Mouse (Mus musculus) MEL (cell line): ENCODE measurements at regions not wholly inside any gene's neighbourhood (a gene's known extent, or its start where the extent isn't known, plus 50 kb on each side); places are given as distances from the start of the nearest gene placed in this dataset.

Experiments used
- DNase-seq: peaks from one replicate; pipeline ENCODE4 v3.0.0; 2011; ENCODE audit warnings: low read depth, low spot score
- H3K27ac ChIP-seq: 2 replicates; pipeline ENCODE4 v1.5.1; 2012; ENCODE audit warnings: low read depth, mild to moderate bottlenecking, control low read depth, low read length, moderate library complexity; ENCODE audit not compliant: control insufficient read depth
- H3K27me3 ChIP-seq, 2 experiments: fragments of 150-350 bp in 1 of 2; sonication (generic) in 1 of 2; 2 replicates each; pipeline ENCODE4 v1.6.1; 2012; ENCODE audit warnings: low read length in 2 of 2, mild to moderate bottlenecking in 2 of 2, improper control_type of control experiment in 1 of 2, moderate library complexity in 1 of 2; ENCODE audit not compliant: insufficient read depth in 2 of 2, control insufficient read depth in 1 of 2
- H3K36me3 ChIP-seq, 2 experiments: 2 replicates each; pipeline ENCODE4 v1.6.1; 2012 to 2014; ENCODE audit warnings: low read length in 2 of 2, improper control_type of control experiment in 1 of 2, inconsistent platforms in 1 of 2, mild to moderate bottlenecking in 1 of 2; ENCODE audit not compliant: insufficient read depth in 2 of 2, control insufficient read depth in 1 of 2
- H3K4me1 ChIP-seq, 2 experiments: fragments of 150-350 bp in 1 of 2; sonication (generic) in 1 of 2; 2 replicates each; pipeline ENCODE4 v1.6.1; 2012; ENCODE audit warnings: low read length in 2 of 2, improper control_type of control experiment in 1 of 2, mild to moderate bottlenecking in 1 of 2; ENCODE audit not compliant: insufficient read depth in 2 of 2, control insufficient read depth in 1 of 2
- H3K4me3 ChIP-seq, 2 experiments: fragments of 150-350 bp in 1 of 2; sonication (generic) in 1 of 2; 2 replicates each; pipeline ENCODE4 v1.5.1; 2012; ENCODE audit warnings: low read depth in 2 of 2, low read length in 2 of 2, mild to moderate bottlenecking in 2 of 2, moderate library complexity in 2 of 2, control low read depth in 1 of 2, improper control_type of control experiment in 1 of 2; ENCODE audit not compliant: control insufficient read depth in 1 of 2, insufficient read depth in 1 of 2
- H3K79me2 ChIP-seq: 2 replicates; pipeline ENCODE4 v1.6.1; 2012; ENCODE audit warnings: mild to moderate bottlenecking, low read length, moderate library complexity; ENCODE audit not compliant: control insufficient read depth, poor library complexity, insufficient read depth
- H3K9ac ChIP-seq: 2 replicates; pipeline ENCODE4 v1.6.1; 2012; ENCODE audit warnings: low read depth, mild to moderate bottlenecking, control low read depth, low read length, moderate library complexity; ENCODE audit not compliant: control insufficient read depth, poor library complexity, severe bottlenecking
- H3K9me3 ChIP-seq: fragments of 150-350 bp; sonication (generic); replicated peaks from 2 replicates; pipeline ENCODE4 v1.6.1; 2012; ENCODE audit warnings: mild to moderate bottlenecking, low read length, improper control_type of control experiment, moderate library complexity; ENCODE audit not compliant: insufficient read depth
- CHD1 ChIP-seq: IDR thresholded peaks from 2 replicates; pipeline ENCODE4 v1.6.1; 2012; ENCODE audit warnings: low read depth, mild to moderate bottlenecking, inconsistent platforms, low read length, improper control_type of control experiment
- CHD2 ChIP-seq: IDR thresholded peaks from 2 replicates; pipeline ENCODE4 v1.6.1; 2011; ENCODE audit warnings: low read length, improper control_type of control experiment
- ELF1 ChIP-seq: IDR thresholded peaks from 2 replicates; pipeline ENCODE4 v1.6.1; 2014; ENCODE audit warnings: low read depth, mild to moderate bottlenecking, inconsistent platforms, low read length, improper control_type of control experiment, moderate library complexity
- EP300 ChIP-seq, 2 experiments: IDR thresholded peaks; 2 replicates each; pipeline ENCODE4 v1.6.1; 2011; ENCODE audit warnings: improper control_type of control experiment in 2 of 2, low read length in 2 of 2, low read depth in 1 of 2, mild to moderate bottlenecking in 1 of 2
- ETS1 ChIP-seq: IDR thresholded peaks from 2 replicates; pipeline ENCODE4 v1.6.1; 2012; ENCODE audit warnings: low read depth, mild to moderate bottlenecking, inconsistent platforms, low read length, improper control_type of control experiment, moderate library complexity
- GATA1 ChIP-seq: IDR thresholded peaks from 2 replicates; pipeline ENCODE4 v1.6.1; 2011; ENCODE audit warnings: low read depth, low read length, improper control_type of control experiment
- JUND ChIP-seq: IDR thresholded peaks from 2 replicates; pipeline ENCODE4 v1.6.1; 2011; ENCODE audit warnings: low read depth, mild to moderate bottlenecking, improper control_type of control experiment, low read length
- MAFK ChIP-seq: IDR thresholded peaks from 2 replicates; pipeline ENCODE4 v1.6.1; 2011; ENCODE audit warnings: low read depth, mild to moderate bottlenecking, low read length, improper control_type of control experiment, borderline replicate concordance
- MAX ChIP-seq: IDR thresholded peaks from 2 replicates; pipeline ENCODE4 v1.6.1; 2011; ENCODE audit warnings: low read length, improper control_type of control experiment
- MAZ ChIP-seq: IDR thresholded peaks from 2 replicates; pipeline ENCODE4 v1.6.1; 2012; ENCODE audit warnings: low read depth, mild to moderate bottlenecking, inconsistent platforms, low read length, improper control_type of control experiment
- MEF2A ChIP-seq: IDR thresholded peaks from 2 replicates; pipeline ENCODE4 v1.6.1; 2014; ENCODE audit warnings: low read depth, mild to moderate bottlenecking, inconsistent platforms, low read length, improper control_type of control experiment; ENCODE audit not compliant: poor library complexity, insufficient replicate concordance, severe bottlenecking; ENCODE audit errors: extremely low read depth
- MXI1 ChIP-seq: IDR thresholded peaks from 2 replicates; pipeline ENCODE4 v1.6.1; 2011; ENCODE audit warnings: mild to moderate bottlenecking, low read depth, low read length, improper control_type of control experiment
- NELFE ChIP-seq: IDR thresholded peaks from 2 replicates; pipeline ENCODE4 v1.6.1; 2011; ENCODE audit warnings: low read depth, low read length, improper control_type of control experiment
- NRF1 ChIP-seq: IDR thresholded peaks from 2 replicates; pipeline ENCODE4 v1.6.1; 2014; ENCODE audit warnings: low read depth, mild to moderate bottlenecking, inconsistent platforms, low read length, improper control_type of control experiment, moderate library complexity; ENCODE audit not compliant: poor library complexity, insufficient read depth, severe bottlenecking
- POLR2A ChIP-seq, 2 experiments: IDR thresholded peaks; 2 replicates each; pipeline ENCODE4 v1.6.1; 2011 to 2012; ENCODE audit warnings: low read length in 2 of 2, mild to moderate bottlenecking in 2 of 2, control low read depth in 1 of 2, improper control_type of control experiment in 1 of 2, low read depth in 1 of 2, moderate library complexity in 1 of 2; ENCODE audit not compliant: control insufficient read depth in 1 of 2, insufficient read depth in 1 of 2, poor library complexity in 1 of 2
- POLR2AphosphoS5 ChIP-seq: IDR thresholded peaks from 2 replicates; pipeline ENCODE4 v1.6.1; 2012; ENCODE audit warnings: low read depth, borderline replicate concordance, mild to moderate bottlenecking, inconsistent platforms, low read length, moderate library complexity, mixed read lengths
- SMC3 ChIP-seq: IDR thresholded peaks from 2 replicates; pipeline ENCODE4 v1.6.1; 2011; ENCODE audit warnings: low read depth, low read length, improper control_type of control experiment
- TCF12 ChIP-seq: IDR thresholded peaks from 2 replicates; pipeline ENCODE4 v1.6.1; 2014; ENCODE audit warnings: low read depth, mild to moderate bottlenecking, inconsistent platforms, low read length, improper control_type of control experiment, moderate library complexity
- UBTF ChIP-seq: IDR thresholded peaks from 2 replicates; pipeline ENCODE4 v1.6.1; 2012; ENCODE audit warnings: low read depth, mild to moderate bottlenecking, inconsistent platforms, low read length, improper control_type of control experiment, moderate library complexity, borderline replicate concordance; ENCODE audit not compliant: insufficient read depth
- USF1 ChIP-seq: IDR thresholded peaks from 2 replicates; pipeline ENCODE4 v1.6.1; 2014; ENCODE audit warnings: low read depth, mild to moderate bottlenecking, inconsistent platforms, low read length, improper control_type of control experiment, moderate library complexity
- USF2 ChIP-seq, 2 experiments: IDR thresholded peaks; 2 replicates each; pipeline ENCODE4 v1.6.1; 2011 to 2012; ENCODE audit warnings: improper control_type of control experiment in 2 of 2, low read length in 2 of 2, borderline replicate concordance in 1 of 2, inconsistent platforms in 1 of 2, low read depth in 1 of 2, mild to moderate bottlenecking in 1 of 2; ENCODE audit not compliant: insufficient read depth in 1 of 2
- ZC3H11A ChIP-seq: IDR thresholded peaks from 2 replicates; pipeline ENCODE4 v1.6.1; 2012; ENCODE audit warnings: low read depth, mild to moderate bottlenecking, inconsistent platforms, low read length, improper control_type of control experiment
- ZMIZ1 ChIP-seq: IDR thresholded peaks from 2 replicates; pipeline ENCODE4 v1.6.1; 2012; ENCODE audit warnings: low read depth, mild to moderate bottlenecking, inconsistent platforms, low read length, improper control_type of control experiment, moderate library complexity
- ZNF384 ChIP-seq: IDR thresholded peaks from 2 replicates; pipeline ENCODE4 v1.6.1; 2012; ENCODE audit warnings: low read depth, mild to moderate bottlenecking, inconsistent platforms, low read length, improper control_type of control experiment

DNA sequence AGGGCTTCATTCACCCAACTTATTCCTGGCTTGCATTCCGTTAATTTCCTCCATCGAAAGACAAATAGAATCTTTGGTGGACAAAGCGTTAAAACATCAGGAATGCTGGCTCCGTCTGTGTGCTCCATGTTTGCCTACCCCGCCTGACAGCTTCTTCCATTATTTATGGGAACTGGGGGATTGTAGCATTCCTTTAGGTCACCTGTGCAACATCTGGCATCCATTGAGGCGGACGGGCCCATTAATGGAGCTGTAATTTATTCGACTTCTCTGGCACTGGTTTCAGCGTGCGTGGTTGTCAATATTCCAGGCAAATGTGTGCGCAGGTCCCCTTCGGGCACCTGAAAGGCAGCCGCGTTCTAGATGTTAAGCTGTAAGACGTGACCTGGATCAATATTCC lies 196.9 kb downstream of the Thbs2 start:
- no peak overlapping the region for H3K27ac ChIP-seq
- no peaks in the 10 kb centered on the region for H3K79me2 ChIP-seq
- H3K9me3 ChIP-seq: no peaks in the 10 kb centered on the region
- DNase-seq: no peak
- no peaks in the 10 kb centered on the region for H3K4me1 ChIP-seq
- TF ChIP-seq USF1: no peak
- TF ChIP-seq EP300 (IDR thresholded peaks at IDR 0.05; ENCODE audit: low read depth in 1 of 2, low read length in 2 of 2): no peak
- TF ChIP-seq USF2 (IDR thresholded peaks at IDR 0.05; ENCODE audit: borderline replicate concordance in 1 of 2, insufficient read depth in 1 of 2, low read depth in 1 of 2, low read length in 2 of 2): no peak
- TF ChIP-seq ZMIZ1: no peak
- no peak for TF ChIP-seq NELFE
- no peak for TF ChIP-seq UBTF
- no peak for TF ChIP-seq MEF2A
- no peak for TF ChIP-seq GATA1
- TF ChIP-seq ELF1: no peak
- TF ChIP-seq JUND: no peak
- TF ChIP-seq NRF1: no peak
- TF ChIP-seq POLR2AphosphoS5: no peak
- no peak for TF ChIP-seq ZNF384
- no peak for TF ChIP-seq MAZ
- TF ChIP-seq MXI1: no peak
- TF ChIP-seq SMC3: no peak
- no peak for TF ChIP-seq TCF12
- no peak for TF ChIP-seq MAX
- TF ChIP-seq MAFK: no peak
- no peak overlapping the region for H3K4me3 ChIP-seq
- H3K27me3 ChIP-seq: no peaks in the 10 kb centered on the region
- no peak overlapping the region for H3K9ac ChIP-seq
- H3K36me3 ChIP-seq: no peaks in the 10 kb centered on the region

DNA sequence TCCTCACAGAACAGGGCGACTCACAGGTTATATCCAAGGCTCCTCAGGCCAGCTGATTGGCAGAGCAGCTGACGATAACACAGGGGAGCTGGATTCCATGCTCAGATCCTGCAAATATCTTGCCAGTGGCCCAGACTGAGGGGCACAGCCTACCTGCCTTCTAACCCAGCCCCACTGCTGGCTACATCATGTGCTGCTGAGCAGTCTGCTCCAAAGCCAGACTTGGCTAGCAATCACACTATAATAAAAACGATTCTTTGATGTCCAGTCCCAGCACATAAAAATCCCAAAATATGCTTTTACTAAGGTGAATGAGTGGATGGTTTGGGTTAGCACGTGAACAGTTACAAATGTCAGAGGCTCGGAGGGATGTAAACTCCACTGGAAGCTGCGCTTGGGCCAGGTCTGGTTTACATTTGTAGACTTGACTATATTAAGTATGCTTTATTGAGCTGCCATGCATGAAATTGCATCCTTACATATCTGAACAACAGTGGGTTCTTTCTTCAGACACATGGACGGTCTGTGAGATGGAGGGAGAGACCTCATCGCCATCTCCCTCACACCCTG lies 200.2 kb downstream of the Thbs2 start:
- Histone ChIP-seq H3K79me2 (no peaks in the 10 kb centered on the region), H3K27ac (no peak overlapping the region), H3K4me1 (no peaks in the 10 kb centered on the region), H3K9ac (no peak overlapping the region), H3K4me3 (no peak overlapping the region), H3K36me3 (no peaks in the 10 kb centered on the region), H3K27me3 (no peaks in the 10 kb centered on the region), H3K9me3 (no peaks in the 10 kb centered on the region)
- no peak for DNase-seq
- TF ChIP-seq POLR2A (IDR thresholded peaks at IDR 0.05; ENCODE audit: control insufficient read depth in 1 of 2, insufficient read depth in 1 of 2, low read depth in 1 of 2, low read length in 2 of 2, poor library complexity in 1 of 2) (no peak), CHD2 (no peak), MAZ (no peak), ZC3H11A (no peak), CHD1 (no peak), JUND (no peak), ETS1 (no peak), GATA1 (no peak)
